In the genomic region with DNA sequence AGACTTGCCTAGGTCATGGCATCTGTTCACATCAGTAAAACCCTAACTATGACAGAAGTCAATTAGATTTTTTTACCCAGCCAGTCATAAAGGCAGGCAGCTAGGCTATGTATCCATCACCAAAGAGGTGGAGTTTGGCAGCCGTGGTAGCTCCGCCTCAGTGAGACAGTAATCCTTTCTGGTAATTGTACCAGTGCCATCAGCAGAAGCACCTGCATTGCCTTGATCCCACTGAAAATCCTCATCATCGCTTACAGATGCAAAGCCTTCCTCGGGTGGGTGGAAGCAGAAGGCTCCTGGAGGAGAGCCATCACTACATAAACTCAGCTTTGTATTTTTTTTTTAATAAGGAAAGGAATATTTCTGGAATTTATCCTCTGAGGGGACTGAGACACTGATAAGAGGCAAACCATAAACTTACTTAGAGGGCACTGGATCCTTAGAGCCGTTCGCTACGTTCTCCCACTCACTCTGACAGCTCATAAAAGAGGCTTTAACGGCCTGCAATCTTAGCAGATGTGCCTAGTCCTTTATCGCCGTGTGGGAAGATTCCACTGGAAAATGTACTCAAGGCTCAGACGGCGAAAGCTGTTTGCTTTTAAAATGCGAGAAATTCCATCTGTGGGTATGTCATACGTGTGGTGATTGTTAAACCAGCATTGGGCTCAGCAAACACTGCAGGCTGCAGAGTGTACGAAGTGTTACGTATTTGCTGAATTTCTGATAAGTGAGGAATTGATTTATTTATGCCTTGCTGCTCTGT, we compare ENCODE assay signal across 8 mouse cellular contexts.
DNase-seq lines count a peak whose midpoint lies in the region; ATAC-seq and TF ChIP-seq lines count a peak whose summit lies in the region.

No protein-coding gene starts in this region.

- ATAC-seq in hindbrain, embryonic 12.5 days (ENCODE audit: low FRiP score): no peak
- ATAC-seq in hindbrain, postnatal 0 days: no peak
- no peak for ATAC-seq in intestine, embryonic 14.5 days (replicated peaks; ENCODE audit: low FRiP score, low TSS enrichment, low read depth)

- H3K4me1 ChIP-seq in hindbrain, embryonic 12.5 days: no peaks in the 10 kb centered on the region
- H3K4me1 ChIP-seq in hindbrain, postnatal 0 days (ENCODE audit: insufficient read depth, low read length): no peaks in the 10 kb centered on the region
- peaks cover 10% of the 10 kb centered on the region for H3K4me1 ChIP-seq in intestine, embryonic 14.5 days (replicated peaks; ENCODE audit: control insufficient read depth, insufficient read depth, low read length)

- no peak overlapping the region for H3K4me3 ChIP-seq in hindbrain, embryonic 12.5 days
- H3K4me3 ChIP-seq in hindbrain, postnatal 0 days (ENCODE audit: low read length): no peak overlapping the region
- H3K4me3 ChIP-seq in intestine, embryonic 14.5 days (ENCODE audit: low read depth, low read length): no peak overlapping the region

- peak overlapping the region; percentile 18; the same call in 1 of the 2 replicates for H3K27ac ChIP-seq in hindbrain, embryonic 12.5 days
- H3K27ac ChIP-seq in hindbrain, postnatal 0 days: no peak overlapping the region
- peak overlapping the region; percentile 52 for H3K27ac ChIP-seq in intestine, embryonic 14.5 days (ENCODE audit: low read depth)

- H3K36me3 ChIP-seq in hindbrain, embryonic 12.5 days: peaks cover 20% of the 10 kb centered on the region; the same call in 1 of the 2 replicates
- H3K36me3 ChIP-seq in hindbrain, postnatal 0 days (ENCODE audit: insufficient read depth, low read length): no peaks in the 10 kb centered on the region
- peaks cover 31% of the 10 kb centered on the region for H3K36me3 ChIP-seq in intestine, embryonic 14.5 days (ENCODE audit: control insufficient read depth, insufficient read depth, low read length)

- no peak overlapping the region for H3K4me2 ChIP-seq in hindbrain, embryonic 12.5 days (replicated peaks)
- H3K4me2 ChIP-seq in hindbrain, postnatal 0 days (ENCODE audit: low read depth, low read length): no peak overlapping the region
- peak overlapping the region; percentile 18 for H3K4me2 ChIP-seq in intestine, embryonic 14.5 days (ENCODE audit: low read length)

- no peak overlapping the region for H3K9ac ChIP-seq in hindbrain, embryonic 12.5 days
- H3K9ac ChIP-seq in hindbrain, postnatal 0 days (replicated peaks; ENCODE audit: low read length): no peak overlapping the region
- H3K9ac ChIP-seq in intestine, embryonic 14.5 days (ENCODE audit: low read length): no peak overlapping the region

- TF ChIP-seq CTCF in hindbrain, postnatal 0 days (IDR thresholded peaks at IDR 0.05; ENCODE audit: low read depth): no peak

- no peaks in the 10 kb centered on the region for H3K9me3 ChIP-seq in hindbrain, embryonic 12.5 days (replicated peaks)
- H3K9me3 ChIP-seq in hindbrain, postnatal 0 days (ENCODE audit: low read length): no peaks in the 10 kb centered on the region
- H3K9me3 ChIP-seq in intestine, embryonic 14.5 days (ENCODE audit: control insufficient read depth, low read length): 0 out of 2 replicates have a peak, but pooled peaks cover 4% of the 10 kb centered on the region

- 78% methylated on average over 16 of the region's 16 CpGs for WGBS in hindbrain, embryonic 12.5 days
- WGBS in hindbrain, postnatal 0 days: 61% methylated on average over 16 of the region's 16 CpGs
- 36% methylated on average over 16 of the region's 16 CpGs for whole genome bisulfite sequencing in intestine, embryonic 14.5 days

- H3K27me3 ChIP-seq in hindbrain, embryonic 12.5 days: no peaks in the 10 kb centered on the region
- H3K27me3 ChIP-seq in hindbrain, postnatal 0 days (ENCODE audit: insufficient read depth, low read length): no peaks in the 10 kb centered on the region
- no peaks in the 10 kb centered on the region for H3K27me3 ChIP-seq in intestine, embryonic 14.5 days (replicated peaks; ENCODE audit: control insufficient read depth, insufficient read depth, low read length)

- no peak for DNase-seq in hindbrain, postnatal 0 days (ENCODE audit: low spot score)
- DNase-seq in embryo, embryonic 11 days: peak; percentile 38
- no peak for DNase-seq in intestine, embryonic 14.5 days (ENCODE audit: low spot score)
- peak; percentile 47 for DNase-seq in lung, postnatal 25 days (ENCODE audit: low spot score)
- no peak for DNase-seq in adrenal gland, postnatal 14 days
- no peak for DNase-seq in MN1 (ENCODE audit: low spot score)
- DNase-seq in thymus, postnatal 0 days (ENCODE audit: low spot score): no peak

Comparison
In these comparisons a context has a peak if more than half of its experiments do, and no peak if none do; other contexts are left out.
1. DNase-seq: peak in embryo, embryonic 11 days (single experiment) and lung, postnatal 25 days (single experiment); none in hindbrain, postnatal 0 days (single experiment), intestine, embryonic 14.5 days (single experiment), adrenal gland, postnatal 14 days (single experiment), MN1 (single experiment) and thymus, postnatal 0 days (single experiment).